Mouse (Mus musculus): Measurements from ENCODE around the gene Vmn1r211. TPM values are rescaled to one million over a fixed set of nuclear protein-coding genes. Genes with fewer than 3 reads are reported as not detected.

The Vmn1r211 gene
- polyA plus RNA-seq (2017; shearing (Covaris generic)) = under 1 TPM in 1 of 2 experiments, not detected in 1; 0.28 TPM

DNA sequence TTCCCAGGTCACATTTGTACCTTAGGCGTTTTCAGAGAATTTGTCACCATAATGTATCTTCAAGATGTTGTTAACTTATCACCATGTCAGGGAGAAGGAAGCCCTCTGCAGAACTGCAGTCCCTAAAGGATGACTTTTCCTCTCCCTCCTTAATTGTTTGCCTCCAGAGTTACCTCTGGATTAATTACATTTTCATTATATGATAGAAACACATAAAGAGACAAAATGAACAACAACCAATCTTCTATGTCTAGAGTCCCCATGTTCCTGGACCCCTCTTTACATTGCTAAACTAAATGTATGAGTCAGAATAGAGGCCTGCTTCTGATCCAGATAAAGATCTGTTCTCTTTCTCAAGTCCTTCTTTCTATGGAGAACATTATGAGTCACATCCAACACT lies at the start of gene Vmn1r211:
Vmn1r211 (minus strand) TSS at position 101 of the 400 bp plus-strand sequence.

GRCm38 (mm10) chr13:22884105-22884504 lies 26.7 kb upstream of the Vmn1r211 start, which contains the start of gene Vmn1r212:
Gene Vmn1r212 (minus strand): TSS chr13:22884205.

GRCm38 (mm10) chr13:22831248-22831647 lies 26.1 kb downstream of the Vmn1r211 start, which contains the start of gene Vmn1r210:
Gene Vmn1r210 (minus strand): TSS chr13:22831348.

DNA sequence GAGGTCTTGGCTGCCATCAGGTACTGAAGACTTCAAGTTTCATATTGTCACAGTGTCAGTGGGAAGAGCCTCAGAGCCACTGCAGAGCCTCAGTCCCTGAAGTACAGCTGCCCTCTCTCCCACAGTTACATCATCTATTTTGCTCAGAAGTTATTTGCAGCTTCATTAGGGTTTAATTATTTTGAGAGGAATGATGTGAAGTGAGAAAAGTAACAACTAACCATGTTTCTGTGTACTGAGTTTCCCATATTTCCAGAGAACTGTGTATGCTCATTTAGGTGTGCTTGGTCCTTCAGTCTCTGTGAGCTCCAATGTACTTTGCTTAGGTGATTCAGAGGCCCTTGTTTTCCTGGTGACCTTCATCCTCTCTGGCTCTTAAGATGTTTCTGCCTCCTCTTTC lies 47.8 kb downstream of the Vmn1r211 start, which contains the start of gene Vmn1r209:
Vmn1r209 (minus strand) TSS at position 101 of the 400 bp plus-strand sequence.

Other genes starting within 250 kb of the Vmn1r211 start
- gene Vmn1r206, start 233.3 kb downstream of the Vmn1r211 start, polyA plus RNA-seq (2017; shearing (Covaris generic)) = under 1 TPM in 1 of 2 experiments, not detected in 1; 0.14 TPM
- gene Vmn1r207-ps, start 127.9 kb downstream of the Vmn1r211 start, polyA plus RNA-seq (2017; shearing (Covaris generic)) = not detected
- under 1 TPM in 1 of 2 experiments, not detected in 1; 0.23 TPM for gene Vmn1r208, start 80.2 kb downstream of the Vmn1r211 start, polyA plus RNA-seq (2017; shearing (Covaris generic))
- under 1 TPM in 1 of 2 experiments, not detected in 1; 0.26 TPM for gene Vmn1r209, start 47.9 kb downstream of the Vmn1r211 start, polyA plus RNA-seq (2017; shearing (Covaris generic))
- not detected for gene Vmn1r210, start 26.2 kb downstream of the Vmn1r211 start, polyA plus RNA-seq (2017; shearing (Covaris generic))
- gene Vmn1r212, start 26.6 kb upstream of the Vmn1r211 start, polyA plus RNA-seq (2017; shearing (Covaris generic)) = not detected
- under 1 TPM in 1 of 2 experiments, not detected in 1; 0.11 TPM for gene Vmn1r213, start 150.1 kb upstream of the Vmn1r211 start, polyA plus RNA-seq (2017; shearing (Covaris generic))
- under 1 TPM in 1 of 2 experiments, not detected in 1; 0.25 TPM for gene Vmn1r214, start 172.9 kb upstream of the Vmn1r211 start, polyA plus RNA-seq (2017; shearing (Covaris generic))
- not detected for gene Vmn1r215, start 210.5 kb upstream of the Vmn1r211 start, polyA plus RNA-seq (2017; shearing (Covaris generic))

Data from activated CD4-positive, CD25-positive, alpha-beta regulatory T cell (primary cell).